Mouse (Mus musculus) kidney, adult 2 months (tissue): ENCODE data around the gene Rab4a.

Experiments
- CTCF ChIP-seq: fragments of 200-500 bp; conservative IDR thresholded peaks from 2 replicates; pipeline ENCODE4 v1.5.1; 2011; ENCODE audit warnings: low read depth, mild to moderate bottlenecking, control low read depth, low read length, moderate library complexity, mixed read lengths; ENCODE audit not compliant: insufficient read depth, insufficient read length
- POLR2A ChIP-seq: fragments of 200-500 bp; IDR thresholded peaks from one replicate; pipeline ENCODE4 v1.6.1; 2011; ENCODE audit warnings: low read depth, low read length, control low read depth

DNA sequence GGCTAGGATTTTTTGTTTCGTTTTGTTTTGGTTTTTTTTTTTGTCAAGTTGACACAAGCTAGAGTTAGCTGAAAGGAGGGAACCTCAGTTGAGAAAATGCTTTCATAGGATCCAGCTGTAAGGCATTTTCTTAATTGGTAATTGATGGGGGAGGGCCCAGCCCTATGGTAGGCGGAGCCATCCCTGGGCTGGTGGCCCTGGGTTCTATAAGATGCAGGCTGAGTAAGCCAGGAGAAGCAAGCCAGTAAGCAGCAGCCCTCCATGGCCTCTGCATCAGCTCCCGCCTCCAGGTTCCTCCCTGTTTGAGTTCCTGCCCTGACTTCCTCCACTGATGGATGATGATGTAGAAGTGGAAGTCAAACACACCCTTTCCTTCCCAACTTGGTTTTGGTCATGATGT is 25.3 kb upstream of the Rab4a start:
- TF ChIP-seq POLR2A (no peak), CTCF (no peak)
